Mouse (Mus musculus): ENCODE measurements at regions not wholly inside any gene's neighbourhood (a gene's known extent, or its start where the extent isn't known, plus 50 kb on each side); places are given as distances from the start of the nearest gene placed in this dataset.

GRCm38 (mm10) chr7:40257733-40258376 lies 640.3 kb upstream of the Vstm2b start:
- DNase-seq = no peak

GRCm38 (mm10) chr7:40258377-40258739 lies 639.8 kb upstream of the Vstm2b start:
- DNase-seq = no peak

GRCm38 (mm10) chr7:40273459-40274072 lies 624.6 kb upstream of the Vstm2b start:
- peak; percentile 65 for DNase-seq

- DNase-seq = no peak
Observed at GRCm38 (mm10) chr7:40275078-40275477, 623.0 kb upstream of the Vstm2b start.

- peak; percentile 49 for DNase-seq
Observed at GRCm38 (mm10) chr7:40275658-40276057, 622.5 kb upstream of the Vstm2b start.

- peak; percentile 35 for DNase-seq
Observed at GRCm38 (mm10) chr7:40276116-40276515, 622.0 kb upstream of the Vstm2b start.

- no peak for DNase-seq
Observed at GRCm38 (mm10) chr7:40290166-40290565, 608.0 kb upstream of the Vstm2b start.

- DNase-seq = peak; percentile 32
Observed at GRCm38 (mm10) chr7:40310558-40310957, 587.6 kb upstream of the Vstm2b start.

- DNase-seq = no peak
Observed at GRCm38 (mm10) chr7:40321171-40321570, 577.0 kb upstream of the Vstm2b start.

GRCm38 (mm10) chr7:40325188-40325705 lies 572.9 kb upstream of the Vstm2b start:
- DNase-seq = no peak

- DNase-seq = peak; percentile 49
Observed at GRCm38 (mm10) chr7:40332455-40332854, 565.7 kb upstream of the Vstm2b start.

- DNase-seq = no peak
Observed at GRCm38 (mm10) chr7:40352306-40352705, 545.8 kb upstream of the Vstm2b start.

GRCm38 (mm10) chr7:40362719-40363118 lies 535.4 kb upstream of the Vstm2b start:
- DNase-seq = peak; percentile 41

GRCm38 (mm10) chr7:40372713-40373112 lies 525.4 kb upstream of the Vstm2b start:
- no peak for DNase-seq

GRCm38 (mm10) chr7:40377839-40378238 lies 520.3 kb upstream of the Vstm2b start:
- no peak for DNase-seq

GRCm38 (mm10) chr7:40381244-40381643 lies 516.9 kb upstream of the Vstm2b start:
- DNase-seq = no peak

- no peak for DNase-seq
Observed at GRCm38 (mm10) chr7:40388152-40388551, 510.0 kb upstream of the Vstm2b start.

GRCm38 (mm10) chr7:40389795-40390194 lies 508.3 kb upstream of the Vstm2b start:
- DNase-seq = peak; percentile 31

GRCm38 (mm10) chr7:40390927-40391326 lies 507.2 kb upstream of the Vstm2b start:
- peak; percentile 14 for DNase-seq

GRCm38 (mm10) chr7:40391626-40392025 lies 506.5 kb upstream of the Vstm2b start:
- DNase-seq = no peak

GRCm38 (mm10) chr7:40392207-40392606 lies 505.9 kb upstream of the Vstm2b start:
- DNase-seq = peak; percentile 29

GRCm38 (mm10) chr7:40392699-40393098 lies 505.4 kb upstream of the Vstm2b start:
- no peak for DNase-seq

GRCm38 (mm10) chr7:40398266-40398665 lies 499.9 kb upstream of the Vstm2b start:
- no peak for DNase-seq

- DNase-seq = no peak
Observed at GRCm38 (mm10) chr7:40419332-40419731, 478.8 kb upstream of the Vstm2b start.

- no peak for DNase-seq
Observed at GRCm38 (mm10) chr7:40422125-40422524, 476.0 kb upstream of the Vstm2b start.
